Mouse (Mus musculus) midbrain, embryonic 13.5 days (tissue): ENCODE results near the gene 2310079G19Rik. TPM values are rescaled to one million over a fixed set of nuclear protein-coding genes. Genes with fewer than 3 reads are reported as not detected.

ENCODE experiments used
- ATAC-seq: fragments of 200-750 bp; cut with Nextera tagmentation; 2 replicates; pipeline ENCODE4 v1.8.0; 2017; ENCODE audit warnings: mild to moderate bottlenecking, moderate TSS enrichment, moderate library complexity
- H3K27ac ChIP-seq: fragments of 300-500 bp; sonication (generic); 2 replicates; pipeline ENCODE4 v1.5.1; 2015; ENCODE audit warnings: inconsistent platforms, mild to moderate bottlenecking, moderate library complexity
- H3K27me3 ChIP-seq: fragments of 300-500 bp; sonication (generic); 2 replicates; pipeline ENCODE4 v1.6.1; 2015; ENCODE audit warnings: mild to moderate bottlenecking, inconsistent platforms
- H3K36me3 ChIP-seq: fragments of 300-500 bp; sonication (generic); 2 replicates; pipeline ENCODE4 v1.6.1; 2015; ENCODE audit warnings: mild to moderate bottlenecking, inconsistent platforms
- H3K4me1 ChIP-seq: fragments of 300-500 bp; sonication (generic); replicated peaks from 2 replicates; pipeline ENCODE4 v1.6.1; 2015; ENCODE audit warnings: inconsistent platforms
- H3K4me2 ChIP-seq: fragments of 300-500 bp; sonication (generic); replicated peaks from 2 replicates; pipeline ENCODE4 v1.6.1; 2015; ENCODE audit warnings: moderate library complexity, mild to moderate bottlenecking, inconsistent platforms
- H3K4me3 ChIP-seq: fragments of 300-500 bp; sonication (generic); replicated peaks from 2 replicates; pipeline ENCODE4 v1.5.1; 2015; ENCODE audit warnings: mild to moderate bottlenecking, inconsistent platforms
- H3K9ac ChIP-seq: fragments of 300-500 bp; sonication (generic); replicated peaks from 2 replicates; pipeline ENCODE4 v1.6.1; 2015; ENCODE audit warnings: mild to moderate bottlenecking, inconsistent platforms
- H3K9me3 ChIP-seq: fragments of 300-500 bp; sonication (generic); 2 replicates; pipeline ENCODE4 v1.6.1; 2016; ENCODE audit warnings: mild to moderate bottlenecking, inconsistent platforms
- WGBS: fragments of 180-500 bp; shearing (Covaris S2); methylation state at CpG from one replicate; pipeline ENCODE4 v1.1.7; 2015; 5-methylcytosine and 5-hydroxymethylcytosine counted together
- polyA plus RNA-seq: library from polyadenylated mRNA; unstranded; fragments of >200 nt; fragmentation: Nextera tagmentation; extraction: Ambion mirVana; gene quantifications from 2 replicates; pipeline ENCODE4 v1.2.1, GENCODE M21; 2015

Gene 2310079G19Rik
- polyA plus RNA-seq, 1 experiment from 2014 or later = not detected

GRCm38 (mm10) chr16:88604570-88604969 lies 22.9 kb downstream of the 2310079G19Rik start:
- ATAC-seq = no peak
- no peak overlapping the region for H3K9ac ChIP-seq
- no peak overlapping the region for H3K27ac ChIP-seq
- H3K36me3 ChIP-seq = no peaks in the 10 kb centered on the region
- 80% methylated on average over 6 of the region's 6 CpGs for WGBS
- no peak overlapping the region for H3K4me2 ChIP-seq
- H3K4me1 ChIP-seq = 0 out of 2 replicates have a peak, but pooled peaks cover 2% of the 10 kb centered on the region
- H3K9me3 ChIP-seq = no peaks in the 10 kb centered on the region
- no peaks in the 10 kb centered on the region; the same call in 1 of the 2 replicates for H3K27me3 ChIP-seq
- H3K4me3 ChIP-seq = no peak overlapping the region

GRCm38 (mm10) chr16:88602464-88602863 lies 25.0 kb downstream of the 2310079G19Rik start:
- 44% methylated on average over 1 of the region's 1 CpGs for WGBS
- Histone ChIP-seq H3K9ac (no peak overlapping the region), H3K27me3 (no peaks in the 10 kb centered on the region), H3K36me3 (no peaks in the 10 kb centered on the region), H3K27ac (no peak overlapping the region), H3K4me3 (no peak overlapping the region), H3K4me1 (0 out of 2 replicates have a peak, but pooled peaks cover 2% of the 10 kb centered on the region), H3K4me2 (no peak overlapping the region), H3K9me3 (no peaks in the 10 kb centered on the region)
- ATAC-seq = no peak

DNA sequence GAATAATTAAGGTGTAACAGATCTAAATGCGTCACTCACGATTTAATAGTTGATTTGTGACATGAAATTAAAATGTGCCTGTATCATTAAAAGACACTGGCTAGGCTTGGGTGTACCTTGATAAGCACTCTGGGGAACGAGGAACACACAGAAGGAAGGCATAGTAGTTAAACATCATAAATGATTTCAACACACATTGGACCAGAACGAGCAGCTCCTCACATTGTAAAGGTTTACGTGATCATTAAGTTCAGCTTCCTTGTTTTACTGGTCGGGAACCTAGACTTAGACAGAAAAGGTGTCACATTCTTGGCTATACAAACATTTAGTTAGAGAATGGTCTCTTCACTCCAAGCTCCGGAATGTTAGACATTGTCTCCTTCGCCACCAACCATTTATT lies 27.2 kb downstream of the 2310079G19Rik start:
- no peak for ATAC-seq
- Histone ChIP-seq H3K9me3 (no peaks in the 10 kb centered on the region), H3K27me3 (no peaks in the 10 kb centered on the region), H3K4me3 (no peak overlapping the region), H3K9ac (no peak overlapping the region), H3K27ac (no peak overlapping the region), H3K36me3 (no peaks in the 10 kb centered on the region), H3K4me1 (0 out of 2 replicates have a peak, but pooled peaks cover 2% of the 10 kb centered on the region), H3K4me2 (no peak overlapping the region)
- WGBS = 89% methylated on average over 8 of the region's 8 CpGs

DNA sequence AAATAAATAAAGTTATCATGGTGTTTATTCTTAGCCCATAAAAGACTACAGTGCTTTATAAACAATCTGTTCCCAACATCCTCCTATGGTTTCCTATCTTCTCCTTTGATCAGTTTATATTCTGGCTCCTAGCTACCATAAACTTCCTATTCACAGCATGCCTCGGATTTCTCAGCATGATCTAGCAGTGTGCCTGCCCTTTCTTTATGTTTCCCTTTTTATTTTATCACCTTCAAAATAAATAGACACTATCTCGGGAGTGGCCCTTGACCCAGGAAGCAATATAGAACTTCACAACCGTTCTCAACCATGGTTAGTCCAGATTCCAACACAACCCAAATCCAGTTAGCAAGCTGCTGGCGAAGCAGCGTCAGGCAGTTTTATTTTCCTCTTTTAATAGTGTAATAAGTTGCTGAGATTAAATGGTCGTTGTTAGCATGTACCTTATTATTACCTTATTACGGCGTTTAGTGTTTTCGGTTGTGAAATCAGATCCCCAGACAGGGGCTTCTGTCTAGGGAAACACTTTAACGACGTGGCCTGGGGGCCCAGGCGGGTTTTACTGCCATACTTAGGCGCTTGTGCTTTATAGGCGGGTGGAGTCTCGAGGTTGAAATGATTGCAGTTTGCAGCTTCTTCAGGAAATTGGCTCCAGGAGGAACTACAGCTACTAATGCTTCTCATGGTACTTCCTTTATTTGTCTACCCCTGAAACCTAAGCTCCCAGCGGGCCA lies 27.8 kb downstream of the 2310079G19Rik start:
- no peak overlapping the region for H3K4me3 ChIP-seq
- ATAC-seq = no peak
- no peaks in the 10 kb centered on the region for H3K9me3 ChIP-seq
- H3K27me3 ChIP-seq = no peaks in the 10 kb centered on the region
- 76% methylated on average over 16 of the region's 16 CpGs for WGBS
- H3K36me3 ChIP-seq = no peaks in the 10 kb centered on the region
- 0 out of 2 replicates have a peak, but pooled peaks cover 2% of the 10 kb centered on the region for H3K4me1 ChIP-seq
- no peak overlapping the region for H3K27ac ChIP-seq
- H3K9ac ChIP-seq = no peak overlapping the region
- H3K4me2 ChIP-seq = no peak overlapping the region

- Histone ChIP-seq H3K4me2 (no peak overlapping the region), H3K27ac (no peak overlapping the region), H3K9me3 (no peaks in the 10 kb centered on the region), H3K4me3 (no peak overlapping the region), H3K27me3 (no peaks in the 10 kb centered on the region), H3K4me1 (no peaks in the 10 kb centered on the region), H3K9ac (no peak overlapping the region), H3K36me3 (no peaks in the 10 kb centered on the region)
- no peak for ATAC-seq
Observed at GRCm38 (mm10) chr16:88592758-88593157, 34.7 kb downstream of the 2310079G19Rik start.

DNA sequence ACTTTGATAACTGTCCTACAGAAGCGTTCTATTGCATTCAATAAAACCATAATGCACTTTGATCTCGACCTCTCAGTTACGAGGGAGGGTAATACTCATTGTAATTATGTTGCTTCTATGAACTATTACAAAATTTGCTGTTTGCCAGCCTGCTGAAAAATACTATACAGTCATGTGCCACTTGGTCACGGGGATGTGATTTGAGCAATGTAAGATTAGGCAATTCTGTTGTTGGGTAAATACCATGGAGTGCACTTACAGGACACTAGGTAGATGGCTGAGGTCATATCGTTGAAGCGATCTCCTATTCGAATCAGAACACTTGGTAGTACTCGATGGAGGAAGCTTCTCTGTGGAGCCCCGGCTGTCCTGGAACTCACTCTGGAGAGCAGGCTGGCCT lies 44.1 kb downstream of the 2310079G19Rik start:
- H3K4me3 ChIP-seq = no peak overlapping the region
- no peaks in the 10 kb centered on the region for H3K36me3 ChIP-seq
- no peak overlapping the region for H3K9ac ChIP-seq
- no peak for ATAC-seq
- H3K9me3 ChIP-seq = no peaks in the 10 kb centered on the region
- H3K4me1 ChIP-seq = no peaks in the 10 kb centered on the region
- no peak overlapping the region for H3K27ac ChIP-seq
- WGBS = 93% methylated on average over 9 of the region's 9 CpGs
- H3K4me2 ChIP-seq = no peak overlapping the region
- H3K27me3 ChIP-seq = no peaks in the 10 kb centered on the region

Other genes starting within 250 kb of the 2310079G19Rik start
- not detected in 2 replicates for gene Cldn17, start 120.7 kb downstream of the 2310079G19Rik start, polyA plus RNA-seq
- not detected in 2 replicates for gene Cldn8, start 64.5 kb downstream of the 2310079G19Rik start, polyA plus RNA-seq
- gene Krtap24-1, start 15.4 kb downstream of the 2310079G19Rik start, polyA plus RNA-seq = not detected in 2 replicates
- not detected in 2 replicates for gene Krtap26-1, start 20.1 kb upstream of the 2310079G19Rik start, polyA plus RNA-seq
- gene Krtap27-1, start 44.0 kb upstream of the 2310079G19Rik start, polyA plus RNA-seq = not detected in 2 replicates
- gene 2310061N02Rik, start 80.3 kb upstream of the 2310079G19Rik start, polyA plus RNA-seq = not detected in 2 replicates
- not detected in 2 replicates for gene Krtap13-1, start 101.2 kb upstream of the 2310079G19Rik start, polyA plus RNA-seq
- gene Krtap13, start 124.0 kb upstream of the 2310079G19Rik start, polyA plus RNA-seq = not detected in 2 replicates
- gene 2310034C09Rik, start 131.2 kb upstream of the 2310079G19Rik start, polyA plus RNA-seq = not detected in 2 replicates
- gene 2310057N15Rik, start 146.5 kb upstream of the 2310079G19Rik start, polyA plus RNA-seq = not detected in 2 replicates
- gene Gm5965, start 150.2 kb upstream of the 2310079G19Rik start, polyA plus RNA-seq = not detected in 2 replicates
- not detected in 2 replicates for gene Gm20741, start 184.6 kb upstream of the 2310079G19Rik start, polyA plus RNA-seq
- gene Krtap15, start 192.5 kb upstream of the 2310079G19Rik start, polyA plus RNA-seq = not detected in 2 replicates
- gene Krtap14, start 198.5 kb upstream of the 2310079G19Rik start, polyA plus RNA-seq = not detected in 2 replicates
- gene Krtap19-1, start 241.7 kb upstream of the 2310079G19Rik start, polyA plus RNA-seq = not detected in 2 replicates
- gene Krtap19-2, start 246.6 kb upstream of the 2310079G19Rik start, polyA plus RNA-seq = not detected in 2 replicates